Mouse (Mus musculus): ENCODE data around the gene Gm10663. TPM values are rescaled to one million over a fixed set of nuclear protein-coding genes. Genes with fewer than 3 reads are reported as not detected.

Gm10663 gene
- polyA plus RNA-seq, 1 experiment, result not detected

DNA sequence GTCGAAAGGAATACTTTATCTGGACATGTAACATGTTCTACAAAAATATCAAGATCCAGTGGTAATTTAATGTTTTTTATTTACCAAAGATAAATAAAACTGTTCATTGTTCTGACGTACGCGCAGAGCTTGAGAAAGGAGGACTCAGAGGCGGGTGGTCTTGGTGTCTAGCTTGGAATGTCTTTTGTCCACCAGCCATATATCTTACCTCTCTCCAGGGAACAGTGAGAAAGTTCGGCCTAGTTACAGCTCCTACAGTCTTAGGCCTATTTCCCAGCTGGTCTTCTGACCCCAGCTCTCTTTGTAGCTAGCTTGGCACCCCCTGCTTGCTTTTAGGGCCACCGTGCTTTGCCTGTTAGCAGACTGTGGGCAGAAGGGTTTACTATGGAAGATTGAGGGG lies 14.9 kb downstream of the Gm10663 start:
- no peak overlapping the region for H3K27ac ChIP-seq (ENCODE audit: control insufficient read depth, insufficient read depth, low read depth, low read length, poor library complexity)
- 81% methylated on average over 7 of the region's 7 CpGs for WGBS
- TF ChIP-seq CTCF (IDR thresholded peaks at IDR 0.05; ENCODE audit: control insufficient read depth, insufficient read depth, low read length), result no peak
- no peak for TF ChIP-seq POLR2A (IDR thresholded peaks at IDR 0.05; ENCODE audit: borderline replicate concordance, control insufficient read depth, low read depth, low read length)
- H3K4me3 ChIP-seq (replicated peaks; ENCODE audit: control insufficient read depth, low read depth, low read length), result no peak overlapping the region
- no peaks in the 10 kb centered on the region for H3K4me1 ChIP-seq (ENCODE audit: control insufficient read depth, insufficient read depth, low read length)

DNA sequence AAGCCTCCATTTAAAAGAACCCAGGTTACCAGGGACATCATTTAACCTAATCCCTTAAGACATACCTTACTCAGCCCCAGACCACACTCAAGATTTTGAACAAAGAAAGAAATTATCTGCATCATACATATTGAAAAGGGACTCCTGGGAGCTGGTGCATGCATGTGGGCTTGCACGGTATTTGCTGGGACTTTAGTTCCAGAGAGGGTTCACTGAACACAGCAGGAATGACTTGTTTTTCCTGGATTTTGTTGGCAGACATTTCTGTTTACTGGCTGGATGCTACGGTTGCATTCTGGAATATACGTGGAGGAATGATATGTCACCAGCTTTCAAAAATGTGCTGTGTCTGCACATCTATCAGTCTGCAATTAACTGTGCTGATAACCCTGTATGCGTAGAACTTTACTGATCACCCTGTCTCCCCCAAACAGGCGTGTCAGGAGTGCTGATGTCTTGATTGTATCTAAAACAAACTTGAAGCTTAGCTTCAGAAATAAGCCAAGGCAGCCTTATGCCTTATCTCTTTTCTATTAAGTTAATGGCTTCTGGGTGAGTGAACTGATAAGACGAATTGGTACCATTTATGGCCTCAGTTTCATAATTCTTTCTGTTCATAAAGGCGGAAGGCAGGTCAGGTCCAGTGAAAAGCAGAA lies 23.1 kb downstream of the Gm10663 start:
- WGBS, result 80% methylated on average over 7 of the region's 7 CpGs
- Histone ChIP-seq H3K4me3 (replicated peaks; ENCODE audit: control insufficient read depth, low read depth, low read length) (no peak overlapping the region), H3K27ac (ENCODE audit: control insufficient read depth, insufficient read depth, low read depth, low read length, poor library complexity) (no peak overlapping the region), H3K4me1 (ENCODE audit: control insufficient read depth, insufficient read depth, low read length) (no peaks in the 10 kb centered on the region)
- TF ChIP-seq CTCF (IDR thresholded peaks at IDR 0.05; ENCODE audit: control insufficient read depth, insufficient read depth, low read length) (no peak), POLR2A (IDR thresholded peaks at IDR 0.05; ENCODE audit: borderline replicate concordance, control insufficient read depth, low read depth, low read length) (no peak)

DNA sequence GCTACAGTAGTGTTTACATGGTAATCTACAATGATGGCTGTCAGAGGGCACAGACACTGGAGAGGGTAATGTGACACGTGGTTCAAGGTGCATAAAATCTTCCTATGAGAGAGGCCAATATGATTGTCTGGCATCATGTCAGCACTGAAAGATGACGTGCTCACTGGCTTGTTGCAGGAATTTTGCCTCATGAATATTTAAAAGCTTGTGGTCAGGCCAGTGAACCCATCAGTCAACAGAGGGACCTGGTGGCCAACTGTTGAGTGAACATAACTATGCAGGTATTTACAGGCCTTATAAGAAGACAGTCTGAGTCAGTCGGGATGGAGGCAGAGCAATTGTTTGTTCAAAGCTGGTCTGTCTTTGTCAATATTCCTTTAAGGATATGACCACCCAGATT lies 24.9 kb downstream of the Gm10663 start:
- H3K4me3 ChIP-seq (replicated peaks; ENCODE audit: control insufficient read depth, low read depth, low read length), result no peak overlapping the region
- no peak for TF ChIP-seq CTCF (IDR thresholded peaks at IDR 0.05; ENCODE audit: control insufficient read depth, insufficient read depth, low read length)
- TF ChIP-seq POLR2A (IDR thresholded peaks at IDR 0.05; ENCODE audit: borderline replicate concordance, control insufficient read depth, low read depth, low read length), result no peak
- no peak overlapping the region for H3K27ac ChIP-seq (ENCODE audit: control insufficient read depth, insufficient read depth, low read depth, low read length, poor library complexity)
- H3K4me1 ChIP-seq (ENCODE audit: control insufficient read depth, insufficient read depth, low read length), result no peaks in the 10 kb centered on the region
- WGBS, result 62% methylated on average over 3 of the region's 3 CpGs

DNA sequence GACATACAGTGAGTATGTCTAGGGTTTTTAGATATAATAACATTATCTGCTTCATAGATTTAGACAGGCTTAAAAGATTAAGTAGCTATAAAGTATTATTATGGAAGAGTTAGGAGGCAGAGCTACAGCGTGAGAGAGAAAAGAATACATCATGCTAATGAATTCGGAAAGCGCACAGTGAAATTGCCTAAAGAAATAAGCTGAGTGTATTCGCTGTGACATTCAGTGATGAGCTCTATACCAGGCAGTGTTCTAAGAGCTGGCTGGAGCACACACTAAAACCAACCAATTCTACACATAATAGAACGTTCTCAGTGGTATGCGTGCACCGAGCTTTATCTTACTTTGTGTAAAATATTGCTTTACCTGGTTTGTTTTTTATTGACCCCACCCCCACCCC lies 28.8 kb downstream of the Gm10663 start:
- Histone ChIP-seq H3K27ac (ENCODE audit: control insufficient read depth, insufficient read depth, low read depth, low read length, poor library complexity) (no peak overlapping the region), H3K4me1 (ENCODE audit: control insufficient read depth, insufficient read depth, low read length) (no peaks in the 10 kb centered on the region), H3K4me3 (replicated peaks; ENCODE audit: control insufficient read depth, low read depth, low read length) (no peak overlapping the region)
- TF ChIP-seq POLR2A (IDR thresholded peaks at IDR 0.05; ENCODE audit: borderline replicate concordance, control insufficient read depth, low read depth, low read length), result no peak
- no peak for TF ChIP-seq CTCF (IDR thresholded peaks at IDR 0.05; ENCODE audit: control insufficient read depth, insufficient read depth, low read length)
- 84% methylated on average over 7 of the region's 7 CpGs for WGBS

DNA sequence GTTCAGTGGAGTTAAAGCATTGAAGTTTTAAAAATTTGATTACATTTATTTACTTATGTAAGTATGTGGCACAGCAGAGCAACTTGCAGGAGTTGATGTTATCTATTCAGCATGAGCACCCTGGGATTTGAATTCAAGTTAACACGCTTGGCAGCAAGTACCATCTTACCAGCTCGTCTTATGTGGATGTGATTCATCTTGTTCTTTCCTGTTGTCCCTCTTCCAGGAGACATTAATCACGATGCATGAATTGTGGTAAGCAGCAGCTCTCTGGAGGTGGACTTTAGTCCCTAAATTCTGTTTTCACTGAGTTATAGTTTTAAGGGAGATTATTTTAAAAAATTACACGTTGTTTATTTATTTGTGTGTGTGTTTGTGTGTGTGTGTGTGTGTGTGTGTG lies 29.2 kb downstream of the Gm10663 start:
- TF ChIP-seq POLR2A (IDR thresholded peaks at IDR 0.05; ENCODE audit: borderline replicate concordance, control insufficient read depth, low read depth, low read length) (no peak), CTCF (IDR thresholded peaks at IDR 0.05; ENCODE audit: control insufficient read depth, insufficient read depth, low read length) (no peak)
- no peak overlapping the region for H3K27ac ChIP-seq (ENCODE audit: control insufficient read depth, insufficient read depth, low read depth, low read length, poor library complexity)
- 48% methylated on average over 4 of the region's 4 CpGs for WGBS
- no peaks in the 10 kb centered on the region for H3K4me1 ChIP-seq (ENCODE audit: control insufficient read depth, insufficient read depth, low read length)
- H3K4me3 ChIP-seq (replicated peaks; ENCODE audit: control insufficient read depth, low read depth, low read length), result no peak overlapping the region

- H3K4me1 ChIP-seq (ENCODE audit: control insufficient read depth, insufficient read depth, low read length), result no peaks in the 10 kb centered on the region
- no peak overlapping the region for H3K4me3 ChIP-seq (replicated peaks; ENCODE audit: control insufficient read depth, low read depth, low read length)
- H3K27ac ChIP-seq (ENCODE audit: control insufficient read depth, insufficient read depth, low read depth, low read length, poor library complexity), result no peak overlapping the region
- WGBS, result 89% methylated on average over 25 of the region's 25 CpGs
- TF ChIP-seq CTCF (IDR thresholded peaks at IDR 0.05; ENCODE audit: control insufficient read depth, insufficient read depth, low read length) (no peak), POLR2A (IDR thresholded peaks at IDR 0.05; ENCODE audit: borderline replicate concordance, control insufficient read depth, low read depth, low read length) (no peak)
Observed at GRCm38 (mm10) chr8:65107936-65108718, 33.3 kb downstream of the Gm10663 start.

- WGBS, result 59% methylated on average over 6 of the region's 6 CpGs
- H3K4me1 ChIP-seq (ENCODE audit: control insufficient read depth, insufficient read depth, low read length), result no peaks in the 10 kb centered on the region
- H3K4me3 ChIP-seq (replicated peaks; ENCODE audit: control insufficient read depth, low read depth, low read length), result no peak overlapping the region
- no peak overlapping the region for H3K27ac ChIP-seq (ENCODE audit: control insufficient read depth, insufficient read depth, low read depth, low read length, poor library complexity)
- no peak for TF ChIP-seq POLR2A (IDR thresholded peaks at IDR 0.05; ENCODE audit: borderline replicate concordance, control insufficient read depth, low read depth, low read length)
- TF ChIP-seq CTCF (IDR thresholded peaks at IDR 0.05; ENCODE audit: control insufficient read depth, insufficient read depth, low read length), result no peak
Observed at GRCm38 (mm10) chr8:65108936-65109335, 34.1 kb downstream of the Gm10663 start.

DNA sequence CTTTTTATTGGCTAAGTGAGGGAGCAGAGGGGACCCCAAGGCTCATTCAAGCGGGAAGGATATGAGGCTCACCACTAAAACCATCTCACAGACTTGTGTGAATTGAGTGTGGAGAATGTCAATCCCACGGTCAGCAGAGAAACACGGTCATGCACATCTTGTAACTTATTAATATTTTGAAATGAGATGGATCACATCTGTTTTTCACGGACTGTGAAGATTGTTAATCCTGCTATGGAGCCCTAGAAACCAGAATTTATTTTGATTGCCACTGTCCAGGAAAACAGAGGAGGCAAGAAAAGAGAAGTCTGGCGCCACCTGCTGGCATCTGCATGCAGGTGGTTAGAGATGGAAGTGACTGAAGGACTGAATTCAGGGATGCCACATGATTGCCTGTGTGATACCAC lies 35.5 kb downstream of the Gm10663 start:
- WGBS, result 24% methylated on average over 5 of the region's 5 CpGs
- no peak overlapping the region for H3K4me3 ChIP-seq (replicated peaks; ENCODE audit: control insufficient read depth, low read depth, low read length)
- no peaks in the 10 kb centered on the region for H3K4me1 ChIP-seq (ENCODE audit: control insufficient read depth, insufficient read depth, low read length)
- TF ChIP-seq POLR2A (IDR thresholded peaks at IDR 0.05; ENCODE audit: borderline replicate concordance, control insufficient read depth, low read depth, low read length), result no peak
- peak; percentile 55 for TF ChIP-seq CTCF (IDR thresholded peaks at IDR 0.05; ENCODE audit: control insufficient read depth, insufficient read depth, low read length)
- no peak overlapping the region for H3K27ac ChIP-seq (ENCODE audit: control insufficient read depth, insufficient read depth, low read depth, low read length, poor library complexity)
